Mouse (Mus musculus): ENCODE measurements at regions not wholly inside any gene's neighbourhood (a gene's known extent, or its start where the extent isn't known, plus 50 kb on each side); places are given as distances from the start of the nearest gene placed in this dataset.

GRCm38 (mm10) chr13:5317941-5318856 lies 543.1 kb upstream of the Klf6 start:
- H3K27ac ChIP-seq (replicated peaks; ENCODE audit: low read depth, low read length), result no peak overlapping the region
- H3K9me3 ChIP-seq (ENCODE audit: control insufficient read depth, low read length), result no peaks in the 10 kb centered on the region
- no peak overlapping the region for H3K9ac ChIP-seq (ENCODE audit: low read depth, low read length, severe bottlenecking)
- no peak for DNase-seq (ENCODE audit: low spot score)
- no peaks in the 10 kb centered on the region for H3K4me1 ChIP-seq (ENCODE audit: control insufficient read depth, insufficient read depth, low read length)
- 74% methylated on average over 5 of the region's 5 CpGs for WGBS
- no peaks in the 10 kb centered on the region for H3K36me3 ChIP-seq (ENCODE audit: control insufficient read depth, insufficient read depth, low read length)
- no peaks in the 10 kb centered on the region for H3K27me3 ChIP-seq (ENCODE audit: control insufficient read depth, insufficient read depth, low read length)
- TF ChIP-seq POLR2A (IDR thresholded peaks at IDR 0.05; ENCODE audit: borderline replicate concordance, extremely low read depth, insufficient read depth, insufficient read length), result no peak
- no peak overlapping the region for H3K4me3 ChIP-seq (replicated peaks; ENCODE audit: low read length)
- no peak overlapping the region for H3K4me2 ChIP-seq (replicated peaks; ENCODE audit: low read depth, low read length, severe bottlenecking)
- no peak for ATAC-seq (ENCODE audit: low FRiP score, low read depth)

DNA sequence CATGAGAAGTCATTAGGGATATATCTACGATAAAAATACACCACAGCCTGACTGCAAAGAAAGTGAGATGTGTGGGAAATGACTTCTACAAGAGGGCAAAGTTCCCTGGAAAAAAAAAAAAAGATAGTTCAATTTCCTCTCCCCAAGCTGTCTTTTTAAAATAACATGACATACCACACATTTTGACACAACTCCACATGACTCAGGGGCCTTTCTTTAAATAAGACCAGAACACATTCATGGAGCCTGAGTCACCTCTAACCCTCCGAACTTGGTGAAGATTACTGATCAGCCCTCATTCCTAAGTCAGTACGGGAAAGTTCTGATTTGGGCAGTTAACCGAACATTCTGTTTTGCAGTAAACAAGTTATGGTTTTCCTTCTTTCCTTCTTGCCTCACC lies 515.6 kb upstream of the Klf6 start:
- H3K36me3 ChIP-seq (ENCODE audit: control insufficient read depth, insufficient read depth, low read length), result no peaks in the 10 kb centered on the region
- H3K9me3 ChIP-seq (ENCODE audit: control insufficient read depth, low read length), result no peaks in the 10 kb centered on the region
- H3K4me1 ChIP-seq (ENCODE audit: control insufficient read depth, insufficient read depth, low read length), result no peaks in the 10 kb centered on the region
- DNase-seq (ENCODE audit: low spot score) (no peak), ATAC-seq (ENCODE audit: low FRiP score, low read depth) (no peak)
- no peak overlapping the region for H3K4me2 ChIP-seq (replicated peaks; ENCODE audit: low read depth, low read length, severe bottlenecking)
- H3K27me3 ChIP-seq (ENCODE audit: control insufficient read depth, insufficient read depth, low read length), result no peaks in the 10 kb centered on the region
- H3K4me3 ChIP-seq (replicated peaks; ENCODE audit: low read length), result no peak overlapping the region
- H3K9ac ChIP-seq (ENCODE audit: low read depth, low read length, severe bottlenecking), result no peak overlapping the region
- no peak for TF ChIP-seq POLR2A (IDR thresholded peaks at IDR 0.05; ENCODE audit: borderline replicate concordance, extremely low read depth, insufficient read depth, insufficient read length)
- no peak overlapping the region for H3K27ac ChIP-seq (replicated peaks; ENCODE audit: low read depth, low read length)
- WGBS, result 59% methylated on average over 4 of the region's 4 CpGs

GRCm38 (mm10) chr13:5347503-5348469 lies 513.5 kb upstream of the Klf6 start:
- peak; percentile 19 for DNase-seq (ENCODE audit: low spot score)
- Histone ChIP-seq H3K27ac (replicated peaks; ENCODE audit: low read depth, low read length) (no peak overlapping the region), H3K9me3 (ENCODE audit: control insufficient read depth, low read length) (no peaks in the 10 kb centered on the region), H3K4me2 (replicated peaks; ENCODE audit: low read depth, low read length, severe bottlenecking) (no peak overlapping the region), H3K36me3 (ENCODE audit: control insufficient read depth, insufficient read depth, low read length) (no peaks in the 10 kb centered on the region), H3K4me1 (ENCODE audit: control insufficient read depth, insufficient read depth, low read length) (no peaks in the 10 kb centered on the region), H3K9ac (ENCODE audit: low read depth, low read length, severe bottlenecking) (no peak overlapping the region), H3K27me3 (ENCODE audit: control insufficient read depth, insufficient read depth, low read length) (no peaks in the 10 kb centered on the region), H3K4me3 (replicated peaks; ENCODE audit: low read length) (no peak overlapping the region)
- WGBS, result 65% methylated on average over 6 of the region's 6 CpGs
- no peak for TF ChIP-seq POLR2A (IDR thresholded peaks at IDR 0.05; ENCODE audit: borderline replicate concordance, extremely low read depth, insufficient read depth, insufficient read length)
- no peak for ATAC-seq (ENCODE audit: low FRiP score, low read depth)

DNA sequence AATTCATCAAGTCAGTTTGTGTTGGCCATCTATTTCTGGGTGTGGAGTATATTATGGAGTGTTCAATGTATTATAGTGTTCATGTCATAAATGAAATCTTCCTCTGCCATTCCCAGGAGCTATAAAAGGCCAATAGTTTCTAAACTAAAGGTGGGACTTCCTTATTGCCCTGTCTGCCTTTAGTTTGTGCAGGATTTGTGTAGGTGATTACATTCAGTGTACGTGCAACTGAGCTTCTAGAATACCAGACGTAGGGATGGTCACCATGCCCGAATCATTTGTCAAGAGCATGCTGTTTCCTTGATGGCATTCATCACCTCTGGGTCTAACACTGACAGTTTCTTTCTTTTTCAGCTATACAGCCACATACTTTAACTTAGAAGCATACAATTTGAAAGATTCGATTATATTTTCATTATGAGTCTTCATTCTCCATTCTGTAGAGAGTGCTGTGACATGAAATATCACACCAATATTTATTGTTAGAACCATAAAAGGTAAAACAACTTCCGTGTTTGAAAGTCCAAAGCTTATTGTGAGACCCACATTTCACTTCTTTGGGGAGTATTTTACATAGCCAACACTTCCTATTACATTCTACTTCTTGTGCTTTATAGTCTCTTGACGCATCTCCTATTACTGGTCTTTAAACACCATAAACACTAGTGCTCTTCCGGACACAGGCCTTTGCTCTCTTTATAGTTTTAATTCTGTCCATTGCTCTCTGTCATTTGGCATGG lies 494.1 kb upstream of the Klf6 start:
- Histone ChIP-seq H3K9ac (ENCODE audit: low read depth, low read length, severe bottlenecking) (no peak overlapping the region), H3K4me2 (replicated peaks; ENCODE audit: low read depth, low read length, severe bottlenecking) (no peak overlapping the region), H3K4me1 (ENCODE audit: control insufficient read depth, insufficient read depth, low read length) (no peaks in the 10 kb centered on the region), H3K36me3 (ENCODE audit: control insufficient read depth, insufficient read depth, low read length) (no peaks in the 10 kb centered on the region), H3K27me3 (ENCODE audit: control insufficient read depth, insufficient read depth, low read length) (no peaks in the 10 kb centered on the region), H3K4me3 (replicated peaks; ENCODE audit: low read length) (no peak overlapping the region), H3K27ac (replicated peaks; ENCODE audit: low read depth, low read length) (no peak overlapping the region), H3K9me3 (ENCODE audit: control insufficient read depth, low read length) (no peaks in the 10 kb centered on the region)
- DNase-seq (ENCODE audit: low spot score), result no peak
- no peak for ATAC-seq (ENCODE audit: low FRiP score, low read depth)
- WGBS, result 78% methylated on average over 7 of the region's 7 CpGs
- TF ChIP-seq POLR2A (IDR thresholded peaks at IDR 0.05; ENCODE audit: borderline replicate concordance, extremely low read depth, insufficient read depth, insufficient read length), result no peak

DNA sequence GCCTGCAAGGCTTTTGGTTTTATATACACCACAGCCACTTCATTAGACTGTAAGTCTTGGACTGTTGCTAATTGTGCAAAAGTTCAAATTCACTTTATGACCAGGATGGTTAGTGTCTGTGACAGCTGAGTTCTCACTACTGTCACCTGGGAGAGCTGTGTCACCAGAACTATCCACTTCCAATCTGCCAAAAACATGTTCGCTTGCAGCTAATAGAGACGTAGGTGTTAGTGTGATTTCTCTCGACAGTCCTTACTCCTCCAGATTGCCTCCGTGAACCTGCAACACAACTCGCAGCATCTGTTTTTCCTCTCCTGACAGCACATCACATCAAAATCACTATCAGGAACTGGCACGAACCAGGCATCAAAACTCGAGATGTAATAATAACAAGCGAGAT lies 491.3 kb upstream of the Klf6 start:
- Histone ChIP-seq H3K4me1 (ENCODE audit: control insufficient read depth, insufficient read depth, low read length) (no peaks in the 10 kb centered on the region), H3K9me3 (ENCODE audit: control insufficient read depth, low read length) (no peaks in the 10 kb centered on the region)

More for the DNA sequence above, 491.3 kb upstream of the Klf6 start:
- Histone ChIP-seq H3K9ac (ENCODE audit: low read depth, low read length, severe bottlenecking) (no peak overlapping the region), H3K36me3 (ENCODE audit: control insufficient read depth, insufficient read depth, low read length) (no peaks in the 10 kb centered on the region), H3K27ac (replicated peaks; ENCODE audit: low read depth, low read length) (no peak overlapping the region), H3K27me3 (ENCODE audit: control insufficient read depth, insufficient read depth, low read length) (no peaks in the 10 kb centered on the region), H3K4me3 (replicated peaks; ENCODE audit: low read length) (no peak overlapping the region), H3K4me2 (replicated peaks; ENCODE audit: low read depth, low read length, severe bottlenecking) (no peak overlapping the region)
- 54% methylated on average over 8 of the region's 8 CpGs for WGBS
- TF ChIP-seq POLR2A (IDR thresholded peaks at IDR 0.05; ENCODE audit: borderline replicate concordance, extremely low read depth, insufficient read depth, insufficient read length), result no peak
- ATAC-seq (ENCODE audit: low FRiP score, low read depth), result no peak
- no peak for DNase-seq (ENCODE audit: low spot score)

Data from limb, embryonic 14.5 days (tissue).